Mouse (Mus musculus) brown adipose tissue, adult 24 weeks (tissue): Measurements from ENCODE around the gene Prox1. TPM values are rescaled to one million over a fixed set of nuclear protein-coding genes. Genes with fewer than 3 reads are reported as not detected.

Source experiments
- H3K27ac ChIP-seq: fragments of 200-500 bp; replicated peaks from 2 replicates; pipeline ENCODE4 v1.5.1; 2012; ENCODE audit warnings: low read depth, mild to moderate bottlenecking, low read length
- H3K4me1 ChIP-seq: fragments of 200-500 bp; 2 replicates; pipeline ENCODE4 v1.6.1; 2012; ENCODE audit warnings: low read length, mixed read lengths; ENCODE audit not compliant: control insufficient read depth, insufficient read depth, insufficient read length
- H3K4me3 ChIP-seq: fragments of 200-500 bp; 2 replicates; pipeline ENCODE4 v1.5.1; 2012; ENCODE audit warnings: low read depth, mild to moderate bottlenecking, low read length, moderate library complexity; ENCODE audit not compliant: insufficient read depth
- polyA plus RNA-seq: library from polyadenylated mRNA; stranded (reverse); fragments of >200 nt; gene quantifications from 2 replicates; pipeline ENCODE4 v1.2.4, GENCODE M21; 2012; ENCODE audit not compliant: missing spikeins, insufficient read depth, insufficient read length

Prox1 gene
- polyA plus RNA-seq, 1 experiment, result 0.24 TPM

- H3K4me1 ChIP-seq, result no peaks in the 10 kb centered on the region; the same call in 1 of the 2 replicates
- no peak overlapping the region for H3K4me3 ChIP-seq
- H3K27ac ChIP-seq, result no peak overlapping the region
Observed at GRCm38 (mm10) chr1:190106060-190106459, 64.5 kb downstream of the Prox1 start.

- no peaks in the 10 kb centered on the region for H3K4me1 ChIP-seq
- H3K4me3 ChIP-seq, result no peak overlapping the region
- H3K27ac ChIP-seq, result no peak overlapping the region
Observed at GRCm38 (mm10) chr1:190093326-190093725, 77.2 kb downstream of the Prox1 start.

GRCm38 (mm10) chr1:190092076-190092475 lies 78.4 kb downstream of the Prox1 start:
- no peaks in the 10 kb centered on the region for H3K4me1 ChIP-seq
- H3K27ac ChIP-seq, result no peak overlapping the region
- H3K4me3 ChIP-seq, result no peak overlapping the region

GRCm38 (mm10) chr1:190088929-190089328 lies 81.6 kb downstream of the Prox1 start:
- Histone ChIP-seq H3K4me1 (no peaks in the 10 kb centered on the region), H3K4me3 (no peak overlapping the region), H3K27ac (no peak overlapping the region)

GRCm38 (mm10) chr1:190085703-190086102 lies 84.8 kb downstream of the Prox1 start:
- no peaks in the 10 kb centered on the region for H3K4me1 ChIP-seq
- H3K27ac ChIP-seq, result no peak overlapping the region
- no peak overlapping the region for H3K4me3 ChIP-seq

GRCm38 (mm10) chr1:190079643-190080275 lies 90.8 kb downstream of the Prox1 start:
- Histone ChIP-seq H3K4me3 (no peak overlapping the region), H3K4me1 (no peaks in the 10 kb centered on the region), H3K27ac (no peak overlapping the region)

GRCm38 (mm10) chr1:190076601-190077000 lies 93.9 kb downstream of the Prox1 start:
- H3K4me1 ChIP-seq, result no peaks in the 10 kb centered on the region
- H3K27ac ChIP-seq, result no peak overlapping the region
- H3K4me3 ChIP-seq, result no peak overlapping the region

Other genes starting within 250 kb of the Prox1 start
- gene Smyd2, start 248.4 kb downstream of the Prox1 start, polyA plus RNA-seq, result 21.8 and 22.6 TPM in 2 replicates